Mouse (Mus musculus) brain, embryonic 18.5 days (tissue): ENCODE results near the gene Lamtor4.
"Not testable (repeated sequence)": the region's sequence is repeated elsewhere in the genome, so short reads cannot be mapped to it uniquely, and the experiment has no call there.

ENCODE experiments used
- DNase-seq: peaks from one replicate; pipeline ENCODE4 v3.0.0-alpha.2; 2012; ENCODE audit warnings: low read depth, low spot score

Lamtor4 gene

DNA sequence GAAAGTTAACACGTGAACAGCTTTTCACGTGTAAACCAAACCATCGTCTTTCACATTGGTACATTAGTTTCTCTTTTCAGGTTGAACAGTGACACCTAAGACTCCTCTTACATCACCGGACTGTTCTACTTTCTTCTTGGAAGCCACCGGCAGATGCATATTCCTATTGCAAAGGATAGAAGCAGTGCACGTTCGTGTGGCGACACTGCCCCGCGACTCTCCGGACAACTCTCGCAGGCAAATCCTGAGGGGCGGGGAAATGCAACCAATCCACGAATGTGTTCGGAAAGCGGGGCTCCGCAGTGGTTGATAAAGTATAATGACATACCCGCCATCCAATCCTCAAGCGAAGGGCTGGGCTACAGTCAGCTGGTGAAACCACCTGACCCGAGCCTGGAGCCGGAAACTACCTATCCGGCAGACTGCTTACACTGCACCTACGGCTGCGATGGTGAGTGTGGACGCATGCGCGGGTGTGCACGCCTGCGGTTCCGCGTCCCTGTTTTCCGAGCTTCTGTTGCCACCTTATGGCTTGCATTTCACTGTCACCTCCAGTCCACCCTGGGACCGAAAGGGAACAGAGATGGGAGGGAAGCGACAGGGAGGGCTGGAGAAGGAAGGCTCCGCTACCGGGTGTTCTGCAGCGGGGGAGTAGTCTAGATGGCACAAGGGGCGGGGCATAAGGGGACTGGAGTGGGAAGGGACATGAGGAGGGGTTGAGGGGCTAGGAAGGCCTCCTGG is at the start of gene Lamtor4:
Gene Lamtor4, plus strand, starts transcription at position 130 of the 741 bp plus-strand sequence.
- DNase-seq: peak; percentile 94

DNA sequence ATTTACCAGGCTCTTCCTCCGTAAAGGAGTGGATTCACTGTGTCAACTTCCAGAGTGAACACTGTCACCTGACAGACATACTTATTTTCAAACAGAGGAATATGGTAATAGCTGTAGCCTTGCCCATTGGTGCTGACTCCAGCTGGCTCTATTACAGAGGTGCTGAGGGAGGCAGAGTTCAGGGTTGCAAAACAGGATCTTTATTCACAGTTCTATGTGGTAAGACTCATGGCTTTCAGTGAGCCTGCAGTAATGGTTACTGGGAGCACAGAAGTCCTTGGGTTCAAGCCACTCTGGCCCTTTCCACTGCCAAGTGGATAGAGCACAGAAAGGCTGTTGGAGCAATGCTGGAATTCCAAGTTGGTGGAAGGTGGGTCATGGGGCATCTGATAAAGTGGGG is 48.0 kb upstream of the Lamtor4 start:
- DNase-seq: no peak

DNA sequence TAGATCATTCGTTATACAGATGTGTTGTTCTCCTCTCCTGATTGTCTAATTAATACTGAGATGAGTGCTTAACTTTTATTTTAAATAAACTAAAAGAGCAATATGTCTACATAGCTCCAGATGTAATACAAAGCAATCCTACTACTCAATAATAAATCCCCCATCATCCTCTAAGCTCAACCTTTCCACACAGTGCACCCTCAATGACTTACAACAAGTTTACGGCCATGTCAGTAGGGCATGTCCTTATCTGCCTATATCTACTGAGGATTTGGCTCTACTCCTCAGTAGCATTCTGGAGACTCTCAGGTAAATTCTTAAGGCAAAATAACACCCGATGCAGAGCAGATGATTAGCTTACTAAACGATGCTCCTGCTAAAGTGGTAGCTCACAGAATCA is 47.4 kb upstream of the Lamtor4 start:
- no peak for DNase-seq

- DNase-seq: not testable (repeated sequence)
Observed at GRCm38 (mm10) chr5:138216632-138217031, 38.6 kb upstream of the Lamtor4 start.

DNA sequence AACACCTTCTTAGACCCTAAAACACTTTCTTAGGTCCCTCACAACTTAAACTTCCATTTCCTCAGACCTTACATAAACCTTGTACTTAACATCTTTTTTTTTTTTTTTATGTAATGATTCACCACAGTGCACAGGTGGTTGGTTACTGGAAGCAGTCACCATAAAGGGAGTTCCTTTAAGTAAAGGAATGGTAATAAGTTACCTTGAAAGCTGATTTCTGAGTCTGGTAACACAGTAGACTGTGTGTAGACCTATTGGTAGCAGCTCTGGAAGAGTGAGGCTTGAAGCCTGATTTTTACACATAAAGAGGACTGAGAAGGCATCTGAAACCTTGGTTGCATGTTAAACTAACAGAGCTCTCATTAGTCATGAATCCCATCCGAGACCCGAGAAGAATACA is 35.4 kb upstream of the Lamtor4 start:
- DNase-seq: no peak

GRCm38 (mm10) chr5:138222111-138222510 is 33.2 kb upstream of the Lamtor4 start:
- DNase-seq: peak; percentile 14

DNA sequence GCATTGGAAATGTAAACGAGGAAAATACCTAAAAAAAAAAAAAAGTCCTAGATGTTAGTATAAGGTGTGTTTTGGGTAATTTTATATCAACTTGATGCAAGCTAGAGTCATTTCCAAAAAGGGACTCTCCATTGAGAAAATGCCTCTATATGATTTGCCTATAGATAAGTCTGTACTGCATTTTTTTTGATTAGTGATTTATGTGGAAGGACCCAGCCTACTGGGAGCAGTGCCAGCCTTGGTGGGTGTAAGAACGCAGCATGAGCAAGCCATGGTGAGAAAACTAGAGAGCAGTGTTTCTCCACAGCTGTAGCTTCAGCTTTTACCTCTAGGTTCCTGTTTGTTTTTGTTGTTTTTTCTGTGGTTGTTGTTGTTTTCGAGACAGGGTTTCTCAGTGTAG is 32.0 kb upstream of the Lamtor4 start:
- DNase-seq: no peak

GRCm38 (mm10) chr5:138225700-138226099 is 29.6 kb upstream of the Lamtor4 start, which contains the start of gene Nxpe5:
Gene Nxpe5, plus strand, starts transcription at chr5:138225898.
- no peak for DNase-seq

GRCm38 (mm10) chr5:138226491-138226890 is 28.8 kb upstream of the Lamtor4 start:
- DNase-seq: no peak

DNA sequence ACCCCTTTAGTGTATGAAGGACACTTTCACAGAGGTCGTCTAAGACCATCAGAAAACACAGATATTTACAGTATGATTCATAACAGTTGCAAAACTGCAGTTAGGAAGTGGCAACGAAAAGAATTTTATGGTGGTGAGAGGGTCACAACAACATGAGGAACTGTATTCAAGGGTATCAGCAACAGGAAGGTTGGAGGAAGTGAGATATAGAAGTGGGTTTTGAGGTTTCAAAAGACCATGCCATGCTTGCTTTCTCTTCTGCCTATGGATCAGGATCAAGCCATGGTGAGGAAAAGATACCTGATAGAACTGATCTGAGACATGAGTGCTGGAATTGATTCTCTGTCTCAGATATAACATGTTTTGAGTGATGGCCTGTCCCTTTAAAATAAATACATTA is 27.9 kb upstream of the Lamtor4 start:
- no peak for DNase-seq

GRCm38 (mm10) chr5:138228026-138228425 is 27.3 kb upstream of the Lamtor4 start:
- no peak for DNase-seq

- DNase-seq: no peak
Observed at GRCm38 (mm10) chr5:138229511-138229910, 25.8 kb upstream of the Lamtor4 start.

GRCm38 (mm10) chr5:138233778-138234177 is 21.5 kb upstream of the Lamtor4 start:
- DNase-seq: no peak

DNA sequence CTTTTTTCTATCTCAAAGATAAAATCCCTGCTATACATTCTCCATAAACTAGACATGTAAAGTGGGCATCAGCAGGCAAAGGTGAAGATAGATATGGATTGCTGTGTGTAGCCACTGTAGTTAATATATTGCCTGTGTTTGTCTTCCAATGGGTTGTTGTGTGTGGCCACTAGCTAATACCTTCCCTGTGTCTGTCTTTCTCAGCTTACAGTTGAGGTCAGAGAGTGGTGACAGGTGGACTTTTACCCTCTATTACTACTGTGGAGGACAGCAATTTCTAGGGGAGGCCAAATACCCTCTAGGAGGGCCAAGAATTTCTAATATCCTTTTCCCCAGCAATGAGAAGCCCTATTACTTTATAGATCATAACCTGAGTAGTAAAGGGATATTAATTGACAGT is 21.1 kb upstream of the Lamtor4 start:
- no peak for DNase-seq

DNA sequence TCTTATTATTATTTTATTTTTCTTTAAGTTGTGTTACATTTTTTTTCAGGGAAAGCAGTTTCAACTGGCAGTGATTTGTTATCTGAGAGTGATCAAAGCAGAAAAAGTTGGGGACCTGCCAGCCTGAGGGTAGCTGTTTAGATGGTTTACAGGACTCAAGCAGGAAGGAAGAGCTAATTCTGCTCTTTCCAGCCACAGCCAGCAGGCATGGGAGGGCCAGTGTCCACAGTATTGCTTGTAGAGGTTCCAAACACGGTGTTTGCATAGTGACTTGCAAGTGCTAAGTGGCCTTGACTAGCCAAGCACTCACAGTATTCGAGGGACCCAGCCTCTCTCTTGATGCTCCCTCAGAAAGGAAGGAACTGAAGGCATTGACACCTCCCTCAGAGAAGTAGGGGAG is 13.8 kb upstream of the Lamtor4 start:
- DNase-seq: no peak

DNA sequence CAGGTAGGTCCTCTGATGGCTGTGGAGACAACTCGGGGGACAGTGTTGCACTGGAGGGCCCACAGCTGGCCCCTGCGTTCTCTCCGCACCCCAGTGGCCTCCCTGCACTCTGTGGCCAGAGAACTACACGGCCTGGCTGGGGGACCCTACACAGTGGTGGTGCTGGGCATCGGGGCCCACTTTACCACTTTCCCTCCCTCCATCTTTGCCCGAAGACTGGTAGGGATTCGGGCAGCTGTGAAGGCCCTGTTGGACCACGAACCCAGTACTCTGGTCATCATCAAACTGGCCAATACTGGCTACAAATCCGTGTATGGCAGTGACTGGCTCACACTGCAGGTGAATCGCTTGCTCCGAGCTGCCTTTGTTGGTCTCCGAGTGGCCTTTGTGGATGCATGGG is 4.1 kb upstream of the Lamtor4 start:
- DNase-seq: no peak

DNA sequence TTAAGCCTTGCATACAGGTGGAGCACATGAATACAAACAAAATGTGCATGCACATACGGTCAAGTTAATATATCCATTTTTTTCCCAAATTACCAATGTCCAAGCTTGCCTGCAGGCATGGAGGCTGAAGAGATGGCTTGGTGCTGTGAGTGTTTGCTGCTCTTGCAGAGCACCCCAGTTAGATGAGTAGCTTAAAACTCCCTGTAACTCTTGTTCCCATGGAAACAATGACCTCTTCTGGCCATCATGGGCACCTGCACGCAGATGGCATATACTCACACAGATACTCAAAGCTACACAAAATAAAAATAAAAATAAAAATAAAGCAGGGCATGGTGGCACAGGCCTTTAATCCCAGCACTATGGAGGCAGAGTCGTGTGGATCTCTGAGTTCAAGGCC is 2.2 kb upstream of the Lamtor4 start:
- no peak for DNase-seq

- no peak for DNase-seq
Observed at GRCm38 (mm10) chr5:138256094-138256467, 799 bp downstream of the Lamtor4 start.

GRCm38 (mm10) chr5:138256966-138257584 is 1.8 kb downstream of the Lamtor4 start:
- DNase-seq: no peak

- no peak for DNase-seq
Observed at GRCm38 (mm10) chr5:138257585-138257978, 2.3 kb downstream of the Lamtor4 start.

DNA sequence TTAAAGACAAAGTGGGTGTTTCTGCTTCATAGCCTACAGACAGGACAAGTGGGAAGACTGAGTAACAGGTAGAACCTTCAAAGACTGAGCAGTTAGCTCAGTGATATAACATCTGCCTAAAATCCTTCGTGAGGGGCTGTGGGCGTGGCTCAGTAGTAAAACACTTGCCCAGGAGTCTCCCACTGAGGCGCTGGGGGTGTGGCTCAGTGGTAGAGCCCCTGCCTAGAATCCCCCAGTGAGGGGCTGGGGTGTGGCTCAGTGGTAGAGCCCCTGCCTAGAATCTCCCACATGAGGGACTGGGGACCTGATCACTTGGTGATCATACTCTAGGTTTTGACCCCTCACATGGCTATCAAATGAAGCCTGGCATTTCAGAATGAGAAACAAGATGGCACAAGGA is 2.8 kb downstream of the Lamtor4 start:
- no peak for DNase-seq

GRCm38 (mm10) chr5:138258542-138258941 is 3.3 kb downstream of the Lamtor4 start:
- no peak for DNase-seq

GRCm38 (mm10) chr5:138258993-138259392 is 3.7 kb downstream of the Lamtor4 start:
- no peak for DNase-seq
